Comparison of ENCODE assay signal across 8 mouse cellular contexts in genomic region chr4:129406447-129406846, GRCm38 (mm10). TPM values are rescaled to one million over a fixed set of nuclear protein-coding genes. Genes with fewer than 3 reads are reported as not detected.
DNase-seq lines count a peak whose midpoint lies in the region; ATAC-seq lines count a peak whose summit lies in the region.

No protein-coding gene starts in this region.

- peak; percentile 91 for ATAC-seq in common myeloid progenitor, adult 5-6 weeks (replicated peaks; ENCODE audit: low read depth, poor library complexity, severe bottlenecking)
- ATAC-seq in hindbrain, embryonic 15.5 days (ENCODE audit: low FRiP score, low read depth) = 0 out of 2 replicates have a peak, but pooled peaks have one; percentile 30

- no peaks in the 10 kb centered on the region for H3K4me1 ChIP-seq in hindbrain, embryonic 15.5 days (replicated peaks)

- no peaks in the 10 kb centered on the region for H3K36me3 ChIP-seq in hindbrain, embryonic 15.5 days

- no peak overlapping the region for H3K27ac ChIP-seq in hindbrain, embryonic 15.5 days (replicated peaks)

- DNase-seq in ZHBTc4 (ENCODE audit: low read depth, low spot score) = peak; percentile 85
- DNase-seq in gastrocnemius, adult 8-10 months (ENCODE audit: low spot score in 2 of 2) = peak; percentile 5 to 31
- peak; percentile 24 to 33 for DNase-seq in layer of hippocampus, postnatal 36 days
- peak; percentile 76 for DNase-seq in lung, postnatal 25 days (ENCODE audit: low spot score)
- peak; percentile 71 for DNase-seq in ovary, postnatal 36 days (ENCODE audit: low spot score)
- peak; percentile 29 to 38 for DNase-seq in thymus, postnatal 36 days

- peak overlapping the region; percentile 40 for H3K4me3 ChIP-seq in hindbrain, embryonic 15.5 days

- no peaks in the 10 kb centered on the region for H3K9me3 ChIP-seq in hindbrain, embryonic 15.5 days

- H3K9ac ChIP-seq in hindbrain, embryonic 15.5 days = peak overlapping the region; percentile 42; the same call in 1 of the 2 replicates

- H3K27me3 ChIP-seq in hindbrain, embryonic 15.5 days = no peaks in the 10 kb centered on the region

- H3K4me2 ChIP-seq in hindbrain, embryonic 15.5 days = peak overlapping the region; percentile 61

- WGBS in hindbrain, embryonic 15.5 days = under 1% methylated on average over 25 of the region's 25 CpGs

RNA-seq across cellular contexts. Expression of gene Zbtb8a, which starts 28.5 kb away (rescaled TPM):
- 9.6 and 10.6 TPM in 2 replicates for total RNA-seq in common myeloid progenitor, adult 5-6 weeks (2017)
- total RNA-seq in gastrocnemius, adult 8-10 months (2022) = under 1 TPM; 0.48 to 0.79 (median 0.63) TPM
- polyA plus RNA-seq in hindbrain, embryonic 15.5 days (2015; fragmentation: Nextera tagmentation; extraction: Ambion mirVana) = 19.5 and 21.2 TPM in 2 replicates
- total RNA-seq in layer of hippocampus, postnatal 36 days (2021) = 1 to 10 TPM; 3.0 to 4.1 TPM

RNA-seq across cellular contexts. Expression of gene Zbtb8b, which starts 34.2 kb away (rescaled TPM):
- total RNA-seq in common myeloid progenitor, adult 5-6 weeks (2017) = not detected in 2 replicates
- not detected for total RNA-seq in gastrocnemius, adult 8-10 months (2022)
- polyA plus RNA-seq in hindbrain, embryonic 15.5 days (2015; fragmentation: Nextera tagmentation; extraction: Ambion mirVana) = 15.7 and 17.1 TPM in 2 replicates
- 1 to 10 TPM; 3.6 to 4.6 TPM for total RNA-seq in layer of hippocampus, postnatal 36 days (2021)

RNA-seq across cellular contexts. Expression of gene Bsdc1, which starts 54.9 kb away (rescaled TPM):
- total RNA-seq in common myeloid progenitor, adult 5-6 weeks (2017) = 23.9 and 26.4 TPM in 2 replicates
- 10 to 100 TPM; 37.3 to 42.5 (median 41.0) TPM for total RNA-seq in gastrocnemius, adult 8-10 months (2022)
- polyA plus RNA-seq in hindbrain, embryonic 15.5 days (2015; fragmentation: Nextera tagmentation; extraction: Ambion mirVana) = 35.3 and 37.4 TPM in 2 replicates
- total RNA-seq in layer of hippocampus, postnatal 36 days (2021) = 10 to 100 TPM; 53.4 to 54.5 TPM

Comparison
In these comparisons a context has a peak if more than half of its experiments do, and no peak if none do; other contexts are left out.
1. DNase-seq: peak in every context shown above with its lines; median percentile 85 in ZHBTc4; 76 in lung, postnatal 25 days; 71 in ovary, postnatal 36 days; 34 in thymus, postnatal 36 days; 28 in layer of hippocampus, postnatal 36 days; 18 in gastrocnemius, adult 8-10 months.